Mouse (Mus musculus) C2C12 (cell line): Measurements from ENCODE around the gene Axin2.
"Not testable (repeated sequence)": the region's sequence is repeated elsewhere in the genome, so short reads cannot be mapped to it uniquely, and the experiment has no call there.

ENCODE experiments used
- CTCF ChIP-seq: IDR thresholded peaks from one replicate; pipeline ENCODE4 v1.5.1; 2011; ENCODE audit not compliant: control insufficient read depth, insufficient read depth, insufficient read length
- USF1 ChIP-seq: IDR thresholded peaks from one replicate; pipeline ENCODE4 v1.6.1; 2011; ENCODE audit warnings: low read depth, mild to moderate bottlenecking, control low read depth, moderate library complexity

GRCm38 (mm10) chr11:108871284-108871683 is 48.9 kb upstream of the Axin2 start:
- TF ChIP-seq CTCF, USF1: not testable (repeated sequence)
